Mouse (Mus musculus) myocyte (in vitro differentiated cells): ENCODE measurements at regions not wholly inside any gene's neighbourhood (a gene's known extent, or its start where the extent isn't known, plus 50 kb on each side); places are given as distances from the start of the nearest gene placed in this dataset.

Source experiments
- H3K27me3 ChIP-seq: one replicate; pipeline ENCODE4 v1.6.1; 2011; ENCODE audit not compliant: control insufficient read depth, insufficient read depth, insufficient read length
- H3K36me3 ChIP-seq: one replicate; pipeline ENCODE4 v1.6.1; 2011; ENCODE audit not compliant: control insufficient read depth, insufficient read depth
- H3K4me2 ChIP-seq: one replicate; pipeline ENCODE4 v1.6.1; 2011; ENCODE audit warnings: low read depth, control low read depth
- H3K4me3 ChIP-seq: one replicate; pipeline ENCODE4 v1.5.1; 2011; ENCODE audit warnings: mild to moderate bottlenecking, control low read depth, moderate library complexity
- H3K79me2 ChIP-seq: one replicate; pipeline ENCODE4 v1.6.1; 2011; ENCODE audit not compliant: control insufficient read depth, insufficient read depth
- H3ac ChIP-seq: one replicate; pipeline ENCODE4 v1.6.1; 2011; ENCODE audit not compliant: control insufficient read depth, insufficient read length
- CEBPB ChIP-seq: IDR thresholded peaks from 2 replicates; pipeline ENCODE4 v1.6.1; 2011; ENCODE audit warnings: mild to moderate bottlenecking, moderate library complexity; ENCODE audit not compliant: poor library complexity, insufficient read depth, severe bottlenecking
- E2F4 ChIP-seq: IDR thresholded peaks from one replicate; pipeline ENCODE4 v1.6.1; 2011; ENCODE audit warnings: mild to moderate bottlenecking, control low read depth, moderate library complexity; ENCODE audit not compliant: insufficient read depth
- MAX ChIP-seq: IDR thresholded peaks from one replicate; pipeline ENCODE4 v1.6.1; 2011; ENCODE audit warnings: low read depth, mild to moderate bottlenecking, control low read depth
- MYOD1 ChIP-seq, 3 experiments: IDR thresholded peaks; one replicate each; pipeline ENCODE4 v1.6.1; 2011; ENCODE audit warnings: control low read depth in 2 of 3, low read depth in 2 of 3, mild to moderate bottlenecking in 2 of 3, moderate library complexity in 1 of 3; ENCODE audit not compliant: insufficient read length in 2 of 3, control insufficient read depth in 1 of 3
- MYOG ChIP-seq, 3 experiments: IDR thresholded peaks; one replicate each; pipeline ENCODE4 v1.6.1; 2011; ENCODE audit warnings: control low read depth in 2 of 3, low read depth in 2 of 3, mild to moderate bottlenecking in 2 of 3; ENCODE audit not compliant: insufficient read length in 2 of 3, control insufficient read depth in 1 of 3, insufficient read depth in 1 of 3
- POLR2A ChIP-seq: IDR thresholded peaks from one replicate; pipeline ENCODE4 v1.6.1; 2011; ENCODE audit warnings: low read depth, mild to moderate bottlenecking, control low read depth, moderate library complexity; ENCODE audit not compliant: insufficient read length
- POLR2AphosphoS2 ChIP-seq: IDR thresholded peaks from one replicate; pipeline ENCODE4 v1.6.1; 2011; ENCODE audit warnings: low read depth, control low read depth; ENCODE audit not compliant: insufficient read length
- REST ChIP-seq: IDR thresholded peaks from one replicate; pipeline ENCODE4 v1.6.1; 2011; ENCODE audit warnings: mild to moderate bottlenecking, control low read depth, moderate library complexity; ENCODE audit not compliant: insufficient read depth, insufficient read length
- SRF ChIP-seq: IDR thresholded peaks from one replicate; pipeline ENCODE4 v1.6.1; 2011; ENCODE audit warnings: low read depth; ENCODE audit not compliant: control insufficient read depth, insufficient read length
- TCF12 ChIP-seq: IDR thresholded peaks from one replicate; pipeline ENCODE4 v1.6.1; 2011; ENCODE audit warnings: mild to moderate bottlenecking, control low read depth; ENCODE audit not compliant: poor library complexity, insufficient read depth, severe bottlenecking
- TCF3 ChIP-seq: IDR thresholded peaks from one replicate; pipeline ENCODE4 v1.6.1; 2011; ENCODE audit warnings: low read depth, control low read depth; ENCODE audit not compliant: insufficient read length
- USF1 ChIP-seq: IDR thresholded peaks from one replicate; pipeline ENCODE4 v1.6.1; 2011; ENCODE audit warnings: low read depth, mild to moderate bottlenecking, control low read depth, moderate library complexity

GRCm38 (mm10) chr8:35884545-35884944, 119.0 kb downstream of the Gm19410 start:
- H3K27me3 ChIP-seq, result no peaks in the 10 kb centered on the region
- no peaks in the 10 kb centered on the region for H3K79me2 ChIP-seq
- H3ac ChIP-seq, result no peak overlapping the region
- H3K36me3 ChIP-seq, result no peaks in the 10 kb centered on the region
- H3K4me2 ChIP-seq, result no peak overlapping the region
- no peak overlapping the region for H3K4me3 ChIP-seq
- TF ChIP-seq CEBPB (no peak), POLR2A (no peak), TCF3 (no peak), POLR2AphosphoS2 (no peak), TCF12 (no peak), E2F4 (no peak), SRF (no peak), MYOD1 (IDR thresholded peaks at IDR 0.05; ENCODE audit: control insufficient read depth in 1 of 3, insufficient read length in 2 of 3, low read depth in 2 of 3) (no peak), REST (no peak), MYOG (IDR thresholded peaks at IDR 0.05; ENCODE audit: control insufficient read depth in 1 of 3, insufficient read depth in 1 of 3, insufficient read length in 2 of 3, low read depth in 2 of 3) (no peak), MAX (no peak), USF1 (no peak)

- TF ChIP-seq POLR2AphosphoS2 (no peak), POLR2A (no peak), E2F4 (no peak), REST (no peak), TCF12 (no peak), USF1 (no peak), SRF (no peak), TCF3 (no peak), MYOG (IDR thresholded peaks at IDR 0.05; ENCODE audit: control insufficient read depth in 1 of 3, insufficient read depth in 1 of 3, insufficient read length in 2 of 3, low read depth in 2 of 3) (no peak), CEBPB (no peak), MAX (no peak), MYOD1 (IDR thresholded peaks at IDR 0.05; ENCODE audit: control insufficient read depth in 1 of 3, insufficient read length in 2 of 3, low read depth in 2 of 3) (no peak)
These were observed 124.5 kb downstream of the Gm19410 start for GRCm38 (mm10) chr8:35890083-35890482.

GRCm38 (mm10) chr8:35891769-35892168, 126.2 kb downstream of the Gm19410 start:
- Histone ChIP-seq H3K79me2 (no peaks in the 10 kb centered on the region), H3ac (no peak overlapping the region), H3K27me3 (no peaks in the 10 kb centered on the region), H3K4me3 (no peak overlapping the region), H3K4me2 (peak overlapping the region; percentile 42), H3K36me3 (no peaks in the 10 kb centered on the region)
- TF ChIP-seq USF1 (no peak), MYOG (IDR thresholded peaks at IDR 0.05; ENCODE audit: control insufficient read depth in 1 of 3, insufficient read depth in 1 of 3, insufficient read length in 2 of 3, low read depth in 2 of 3) (no peak), TCF3 (no peak), POLR2A (no peak), CEBPB (no peak), REST (no peak), MAX (no peak), POLR2AphosphoS2 (no peak), SRF (no peak), TCF12 (no peak), E2F4 (no peak), MYOD1 (IDR thresholded peaks at IDR 0.05; ENCODE audit: control insufficient read depth in 1 of 3, insufficient read length in 2 of 3, low read depth in 2 of 3) (no peak)

More at GRCm38 (mm10) chr8:35890083-35890482, 124.5 kb downstream of the Gm19410 start:
- Histone ChIP-seq H3K4me2 (no peak overlapping the region), H3K4me3 (no peak overlapping the region), H3K36me3 (no peaks in the 10 kb centered on the region), H3K27me3 (no peaks in the 10 kb centered on the region), H3ac (no peak overlapping the region), H3K79me2 (no peaks in the 10 kb centered on the region)

- Histone ChIP-seq H3K79me2 (no peaks in the 10 kb centered on the region), H3K36me3 (no peaks in the 10 kb centered on the region), H3ac (no peak overlapping the region), H3K4me3 (no peak overlapping the region), H3K27me3 (no peaks in the 10 kb centered on the region), H3K4me2 (no peak overlapping the region)
- TF ChIP-seq USF1 (no peak), E2F4 (no peak), POLR2AphosphoS2 (no peak), SRF (no peak), TCF3 (no peak), MAX (no peak), REST (no peak), CEBPB (no peak), POLR2A (no peak), MYOD1 (IDR thresholded peaks at IDR 0.05; ENCODE audit: control insufficient read depth in 1 of 3, insufficient read length in 2 of 3, low read depth in 2 of 3) (no peak), TCF12 (no peak), MYOG (IDR thresholded peaks at IDR 0.05; ENCODE audit: control insufficient read depth in 1 of 3, insufficient read depth in 1 of 3, insufficient read length in 2 of 3, low read depth in 2 of 3) (no peak)
These were observed 132.9 kb downstream of the Gm19410 start for GRCm38 (mm10) chr8:35898493-35898892.

GRCm38 (mm10) chr8:35901490-35901889, 135.9 kb downstream of the Gm19410 start:
- Histone ChIP-seq H3K4me3 (no peak overlapping the region), H3ac (no peak overlapping the region), H3K79me2 (no peaks in the 10 kb centered on the region), H3K4me2 (peak overlapping the region; percentile 25), H3K27me3 (no peaks in the 10 kb centered on the region), H3K36me3 (no peaks in the 10 kb centered on the region)
- TF ChIP-seq CEBPB, result no peak
- no peak for TF ChIP-seq E2F4
